In the genomic region with DNA sequence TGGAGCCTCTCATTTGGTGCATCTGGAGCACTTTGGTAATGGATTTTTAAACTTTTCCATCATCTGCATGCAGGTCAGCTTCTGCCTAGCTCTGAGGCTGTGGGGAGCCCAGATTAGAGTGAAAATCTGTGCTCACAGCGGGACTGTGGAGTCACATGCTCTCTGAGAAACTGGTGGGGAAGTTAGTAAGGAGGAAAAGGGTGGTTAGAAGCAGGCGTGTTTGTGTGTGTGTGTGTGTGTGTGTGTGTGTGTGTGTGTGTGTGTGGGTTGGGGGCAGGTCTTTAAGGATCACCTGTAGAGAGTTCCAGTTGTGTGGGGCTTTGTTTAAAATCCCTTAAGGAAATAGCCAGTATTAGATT, we compare ENCODE assay signal across 16 mouse cellular contexts.
"Had no signal": no experiment of that assay in that cellular context is flagged by ENCODE, and none has a peak within 500 bp of the region (broad histone marks: within the 10 kb centered on the region; RNA-seq: fewer than 3 reads in every experiment).

No protein-coding gene starts in this region.

- ATAC-seq: liver, embryonic 12.5 days had no signal

- H3K4me2 ChIP-seq: kidney, embryonic 15.5 days; limb, embryonic 13.5 days; liver, embryonic 12.5 days; liver, embryonic 15.5 days; lung, embryonic 15.5 days had no signal

- H3K27ac ChIP-seq: kidney, embryonic 15.5 days; left cerebral cortex, adult 2 months; limb, embryonic 13.5 days; liver, embryonic 12.5 days; liver, embryonic 15.5 days; lung, embryonic 15.5 days had no signal

- H3K4me1 ChIP-seq: limb, embryonic 13.5 days; liver, embryonic 12.5 days; liver, embryonic 15.5 days; lung, embryonic 15.5 days had no signal

- H3K9me3 ChIP-seq: kidney, embryonic 15.5 days; limb, embryonic 13.5 days; liver, embryonic 12.5 days; liver, embryonic 15.5 days; lung, embryonic 15.5 days had no signal

- H3K36me3 ChIP-seq: kidney, embryonic 15.5 days; limb, embryonic 13.5 days; liver, embryonic 12.5 days; liver, embryonic 15.5 days; lung, embryonic 15.5 days had no signal

- DNase-seq: kidney, adult 8-10 months; kidney, postnatal 10 days; layer of hippocampus, postnatal 36 days; liver; lung, postnatal 10 days; lung, postnatal 36 days; midbrain, embryonic 14.5 days; thymus, adult 18-20 months; thymus, postnatal 36 days had no signal

- H3K27me3 ChIP-seq: liver, embryonic 15.5 days; lung, embryonic 15.5 days had no signal

- H3K4me3 ChIP-seq: kidney, embryonic 15.5 days; left cerebral cortex, adult 2 months; limb, embryonic 13.5 days; liver, embryonic 12.5 days; liver, embryonic 15.5 days; lung, embryonic 15.5 days; myocyte had no signal

- H3K9ac ChIP-seq: kidney, embryonic 15.5 days; limb, embryonic 13.5 days; liver, embryonic 12.5 days; liver, embryonic 15.5 days; lung, embryonic 15.5 days had no signal
